Mouse (Mus musculus) liver, embryonic 14.5 days (tissue): ENCODE measurements around the gene Umodl1. TPM values are rescaled to one million over a fixed set of nuclear protein-coding genes. Genes with fewer than 3 reads are reported as not detected.

Source experiments
- ATAC-seq: fragments of 200-750 bp; cut with Nextera tagmentation; 2 replicates; pipeline ENCODE4 v1.8.0; 2017; ENCODE audit warnings: moderate number of reproducible peaks, mild to moderate bottlenecking, moderate library complexity; ENCODE audit not compliant: insufficient read depth
- DNase-seq, 3 experiments: peaks; one replicate each; pipeline ENCODE4 v3.0.0-alpha.2; 2012 to 2013; ENCODE audit warnings: low read depth in 3 of 3, low spot score in 3 of 3
- H3K27ac ChIP-seq: fragments of 300-500 bp; sonication (generic); 2 replicates; pipeline ENCODE4 v1.5.1; 2014; ENCODE audit warnings: moderate library complexity, mild to moderate bottlenecking, control low read depth, inconsistent platforms
- H3K27me3 ChIP-seq: fragments of 300-500 bp; sonication (generic); 2 replicates; pipeline ENCODE4 v1.6.1; 2014; ENCODE audit warnings: mild to moderate bottlenecking, low read length, moderate library complexity; ENCODE audit not compliant: control insufficient read depth, insufficient read depth
- H3K36me3 ChIP-seq: fragments of 300-500 bp; sonication (generic); replicated peaks from 2 replicates; pipeline ENCODE4 v1.6.1; 2014; ENCODE audit warnings: low read depth; ENCODE audit not compliant: control insufficient read depth, insufficient read depth
- H3K4me1 ChIP-seq, 2 experiments: fragments of 200-500 bp in 1 of 2; fragments of 300-500 bp in 1 of 2; sonication (generic) in 1 of 2; replicated peaks; 2 replicates each; pipeline ENCODE4 v1.6.1; 2012 to 2014; ENCODE audit warnings: antibody characterized with exemption in 1 of 2, inconsistent platforms in 1 of 2, low read length in 1 of 2; ENCODE audit not compliant: control insufficient read depth in 2 of 2, insufficient read depth in 2 of 2
- H3K4me2 ChIP-seq: fragments of 300-500 bp; sonication (generic); 2 replicates; pipeline ENCODE4 v1.6.1; 2014; ENCODE audit warnings: low read depth, mild to moderate bottlenecking, control low read depth, moderate library complexity
- H3K4me3 ChIP-seq, 2 experiments: fragments of 200-500 bp in 1 of 2; fragments of 300-500 bp in 1 of 2; sonication (generic) in 1 of 2; 2 replicates each; pipeline ENCODE4 v1.5.1; 2012 to 2014; ENCODE audit warnings: low read depth in 2 of 2, low read length in 2 of 2, mild to moderate bottlenecking in 2 of 2, control low read depth in 1 of 2, inconsistent platforms in 1 of 2, moderate library complexity in 1 of 2; ENCODE audit not compliant: insufficient read depth in 1 of 2
- H3K9ac ChIP-seq: fragments of 300-500 bp; sonication (generic); replicated peaks from 2 replicates; pipeline ENCODE4 v1.6.1; 2014; ENCODE audit warnings: mild to moderate bottlenecking, control low read depth, moderate library complexity
- H3K9me3 ChIP-seq: fragments of 300-500 bp; sonication (generic); 2 replicates; pipeline ENCODE4 v1.6.1; 2016; ENCODE audit warnings: low read length, mixed read lengths; ENCODE audit not compliant: control insufficient read depth
- CTCF ChIP-seq: IDR thresholded peaks from 2 replicates; pipeline ENCODE4 v1.5.1; 2016; ENCODE audit warnings: antibody characterized with exemption, low read depth, control low read depth
- EP300 ChIP-seq: IDR thresholded peaks from 2 replicates; pipeline ENCODE4 v1.6.1; 2016; ENCODE audit warnings: antibody characterized with exemption, low read depth
- WGBS: fragments of 180-500 bp; shearing (Covaris S2); extraction: QIAGEN DNeasy Blood & Tissue Kit; methylation state at CpG from one replicate; pipeline ENCODE4 v1.1.7; 2014; ENCODE audit not compliant: insufficient replicate concordance; 5-methylcytosine and 5-hydroxymethylcytosine counted together
- polyA plus RNA-seq, 2 experiments: library from polyadenylated mRNA; depleted of rRNA in 1 of 2; stranded (reverse) in 1 of 2; unstranded in 1 of 2; fragments of >200 nt; fragmentation: Nextera tagmentation in 1 of 2; extraction: Ambion mirVana in 1 of 2; gene quantifications; 2 replicates each; pipeline versions ENCODE4 v1.2.1 to v1.2.3; 2012 to 2014

The Umodl1 gene
- polyA plus RNA-seq (2012; rRNA removed), result 0.01 TPM in 1 of 2 replicates, not detected in the other
- polyA plus RNA-seq (2014; fragmentation: Nextera tagmentation; extraction: Ambion mirVana), result 0.20 TPM in 1 of 2 replicates, not detected in the other

GRCm38 (mm10) chr17:30954340-30954739 is at the start of gene Umodl1:
Gene Umodl1 (plus strand): TSS chr17:30954640.
- Histone ChIP-seq H3K4me3 (no peak within 1 kb of the TSS), H3K27me3 (no peaks in the 10 kb centered on the region), H3K27ac (no peak within 1 kb of the TSS), H3K4me1 (no peaks in the 10 kb centered on the region), H3K36me3 (no peaks in the 10 kb centered on the region), H3K4me2 (no peak within 1 kb of the TSS), H3K9ac (no peak within 1 kb of the TSS), H3K9me3 (no peaks in the 10 kb centered on the region)
- DNase-seq, result no peak
- TF ChIP-seq EP300, result no peak
- no peak for TF ChIP-seq CTCF
- no peak for ATAC-seq
- WGBS, result 44% methylated on average over 10 of the region's 10 CpGs

- no peak overlapping the region for H3K9ac ChIP-seq
- ATAC-seq, result no peak
- 21% methylated on average over 4 of the region's 4 CpGs for WGBS
- peaks cover under 1% of the 10 kb centered on the region for H3K27me3 ChIP-seq
- no peak overlapping the region for H3K27ac ChIP-seq
- H3K4me3 ChIP-seq, result no peak overlapping the region
- no peaks in the 10 kb centered on the region for H3K36me3 ChIP-seq
- H3K4me1 ChIP-seq, result no peaks in the 10 kb centered on the region
- no peaks in the 10 kb centered on the region for H3K9me3 ChIP-seq
- no peak overlapping the region for H3K4me2 ChIP-seq
- no peak for DNase-seq
- no peak for TF ChIP-seq EP300
- no peak for TF ChIP-seq CTCF
These were observed 46.9 kb upstream of the Umodl1 start for GRCm38 (mm10) chr17:30907577-30907976.

GRCm38 (mm10) chr17:30910866-30911731 is 43.3 kb upstream of the Umodl1 start:
- no peak for ATAC-seq
- DNase-seq, result no peak
- 65% methylated on average over 27 of the region's 27 CpGs for WGBS
- Histone ChIP-seq H3K9ac (no peak overlapping the region), H3K4me1 (no peaks in the 10 kb centered on the region), H3K9me3 (no peaks in the 10 kb centered on the region), H3K36me3 (no peaks in the 10 kb centered on the region), H3K27me3 (no peaks in the 10 kb centered on the region), H3K4me2 (no peak overlapping the region), H3K27ac (no peak overlapping the region), H3K4me3 (no peak overlapping the region)
- no peak for TF ChIP-seq EP300
- no peak for TF ChIP-seq CTCF

- H3K4me2 ChIP-seq, result no peak overlapping the region
- TF ChIP-seq CTCF (no peak), EP300 (no peak)
- no peaks in the 10 kb centered on the region for H3K4me1 ChIP-seq
- H3K9ac ChIP-seq, result no peak overlapping the region
- no peak for DNase-seq
- no peak for ATAC-seq
- H3K36me3 ChIP-seq, result no peaks in the 10 kb centered on the region
- no peaks in the 10 kb centered on the region for H3K9me3 ChIP-seq
- H3K27me3 ChIP-seq, result no peaks in the 10 kb centered on the region
- H3K4me3 ChIP-seq, result no peak overlapping the region
- WGBS, result 30% methylated on average over 8 of the region's 8 CpGs
- no peak overlapping the region for H3K27ac ChIP-seq
These were observed 42.7 kb upstream of the Umodl1 start for GRCm38 (mm10) chr17:30911732-30912088.

- ATAC-seq (no peak), DNase-seq (no peak)
- Histone ChIP-seq H3K36me3 (no peaks in the 10 kb centered on the region), H3K4me2 (no peak overlapping the region), H3K27me3 (no peaks in the 10 kb centered on the region), H3K4me1 (no peaks in the 10 kb centered on the region), H3K9me3 (no peaks in the 10 kb centered on the region), H3K27ac (no peak overlapping the region), H3K9ac (no peak overlapping the region), H3K4me3 (no peak overlapping the region)
- 49% methylated on average over 5 of the region's 5 CpGs for WGBS
- TF ChIP-seq EP300, result no peak
- TF ChIP-seq CTCF, result no peak
These were observed 41.9 kb upstream of the Umodl1 start for GRCm38 (mm10) chr17:30912536-30912935.
